Mouse (Mus musculus): ENCODE measurements at regions not wholly inside any gene's neighbourhood (a gene's known extent, or its start where the extent isn't known, plus 50 kb on each side); places are given as distances from the start of the nearest gene placed in this dataset.

- no peak for DNase-seq (ENCODE audit: low spot score)
Measured at GRCm38 (mm10) chr1:169439621-169440020, 91.6 kb downstream of the Nuf2 start.

GRCm38 (mm10) chr1:169438006-169438405 lies 93.3 kb downstream of the Nuf2 start:
- no peak for DNase-seq (ENCODE audit: low spot score)

- DNase-seq (ENCODE audit: low spot score): no peak
Measured at GRCm38 (mm10) chr1:169422408-169422807, 108.9 kb downstream of the Nuf2 start.

GRCm38 (mm10) chr1:169421671-169422070 lies 109.6 kb downstream of the Nuf2 start:
- peak; percentile 6 for DNase-seq (ENCODE audit: low spot score)

- no peak for DNase-seq (ENCODE audit: low spot score)
Measured at GRCm38 (mm10) chr1:169418665-169419045, 112.6 kb downstream of the Nuf2 start.

- no peak for DNase-seq (ENCODE audit: low spot score)
Measured at GRCm38 (mm10) chr1:169417979-169418664, 113.1 kb downstream of the Nuf2 start.

GRCm38 (mm10) chr1:169416701-169417100 lies 114.6 kb downstream of the Nuf2 start:
- DNase-seq (ENCODE audit: low spot score): no peak

GRCm38 (mm10) chr1:169408120-169408519 lies 123.1 kb downstream of the Nuf2 start:
- no peak for DNase-seq (ENCODE audit: low spot score)

GRCm38 (mm10) chr1:169400841-169401240 lies 130.4 kb downstream of the Nuf2 start:
- no peak for DNase-seq (ENCODE audit: low spot score)

- no peak for DNase-seq (ENCODE audit: low spot score)
Measured at GRCm38 (mm10) chr1:169397371-169397770, 133.9 kb downstream of the Nuf2 start.

- no peak for DNase-seq (ENCODE audit: low spot score)
Measured at GRCm38 (mm10) chr1:169387056-169387455, 144.2 kb downstream of the Nuf2 start.

- DNase-seq (ENCODE audit: low spot score): no peak
Measured at GRCm38 (mm10) chr1:169385740-169386424, 145.4 kb downstream of the Nuf2 start.

- DNase-seq (ENCODE audit: low spot score): no peak
Measured at GRCm38 (mm10) chr1:169374686-169375085, 156.6 kb downstream of the Nuf2 start.

- no peak for DNase-seq (ENCODE audit: low spot score)
Measured at GRCm38 (mm10) chr1:169368758-169369157, 162.5 kb downstream of the Nuf2 start.

GRCm38 (mm10) chr1:169367772-169368501 lies 163.3 kb downstream of the Nuf2 start:
- DNase-seq (ENCODE audit: low spot score): no peak

- no peak for DNase-seq (ENCODE audit: low spot score)
Measured at GRCm38 (mm10) chr1:169367316-169367715, 163.9 kb downstream of the Nuf2 start.

- DNase-seq (ENCODE audit: low spot score): no peak
Measured at GRCm38 (mm10) chr1:169362564-169362963, 168.7 kb downstream of the Nuf2 start.

GRCm38 (mm10) chr1:169357652-169358241 lies 173.5 kb downstream of the Nuf2 start:
- DNase-seq (ENCODE audit: low spot score): no peak

GRCm38 (mm10) chr1:169354021-169354420 lies 177.2 kb downstream of the Nuf2 start:
- peak; percentile 12 for DNase-seq (ENCODE audit: low spot score)

- DNase-seq (ENCODE audit: low spot score): peak; percentile 9
Measured at GRCm38 (mm10) chr1:169347692-169348091, 183.6 kb downstream of the Nuf2 start.

- no peak for DNase-seq (ENCODE audit: low spot score)
Measured at GRCm38 (mm10) chr1:169346876-169347275, 184.4 kb downstream of the Nuf2 start.

- DNase-seq (ENCODE audit: low spot score): no peak
Measured at GRCm38 (mm10) chr1:169341131-169341530, 190.1 kb downstream of the Nuf2 start.

- DNase-seq (ENCODE audit: low spot score): no peak
Measured at GRCm38 (mm10) chr1:169338461-169338860, 192.8 kb downstream of the Nuf2 start.

All from urinary bladder, postnatal 14 days (tissue).